Mouse (Mus musculus) brain, embryonic 18.5 days (tissue): ENCODE data around the gene Nos1ap.

Experiments used
- DNase-seq: peaks from one replicate; pipeline ENCODE4 v3.0.0-alpha.2; 2012; ENCODE audit warnings: low read depth, low spot score

Nos1ap gene

DNA sequence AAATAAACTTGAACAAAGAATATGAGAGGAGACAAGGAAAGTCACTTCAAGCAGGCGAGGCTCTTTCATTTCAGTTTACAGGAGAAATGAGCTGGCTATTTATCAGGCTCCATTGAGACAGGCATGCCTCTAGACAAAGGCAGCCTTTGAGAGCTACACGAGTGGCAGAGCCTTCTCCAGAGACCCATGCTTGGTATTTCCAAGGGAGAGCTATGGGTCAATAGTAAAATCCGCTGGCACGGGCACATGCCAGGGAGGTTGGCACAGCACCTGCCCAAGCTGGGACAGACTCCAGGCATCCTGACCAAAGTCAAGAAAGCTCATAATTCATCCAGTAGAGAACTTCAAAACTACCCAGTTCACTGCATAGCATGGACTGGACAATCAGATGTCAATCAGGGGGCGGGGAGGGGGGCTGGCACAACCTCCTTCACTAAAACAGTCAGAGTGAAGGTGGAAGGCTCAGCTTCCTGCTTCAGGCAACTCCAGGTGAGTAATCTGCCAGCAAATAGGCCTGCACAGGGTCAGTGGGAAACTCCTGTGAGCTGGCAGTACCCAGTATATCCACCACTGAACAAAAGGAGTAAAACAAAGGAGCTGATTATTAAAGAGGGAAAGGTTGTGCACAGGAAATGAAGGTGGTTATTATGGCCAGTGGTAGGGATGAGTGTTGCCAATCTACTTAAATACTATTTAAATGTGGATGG is 129.6 kb downstream of the Nos1ap start:
- no peak for DNase-seq

DNA sequence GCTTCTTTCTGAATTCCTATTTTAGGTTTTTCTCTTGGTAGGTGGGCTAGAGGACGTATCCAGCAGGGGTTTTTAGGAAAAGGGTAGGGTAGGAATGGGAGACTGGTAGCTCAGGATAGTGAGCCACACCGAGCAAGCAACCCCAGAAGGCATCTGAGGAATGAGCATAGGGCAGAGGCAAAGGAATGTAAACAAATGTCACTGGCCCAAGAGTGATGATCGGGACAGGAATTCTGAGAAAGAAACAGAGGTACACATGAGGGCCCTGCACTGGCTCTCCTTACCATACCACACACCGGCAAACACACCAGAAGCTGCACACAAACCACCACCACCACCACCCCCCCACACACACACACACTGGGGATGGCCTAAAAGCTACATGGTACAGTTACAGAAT is 132.0 kb downstream of the Nos1ap start:
- DNase-seq, result no peak

DNA sequence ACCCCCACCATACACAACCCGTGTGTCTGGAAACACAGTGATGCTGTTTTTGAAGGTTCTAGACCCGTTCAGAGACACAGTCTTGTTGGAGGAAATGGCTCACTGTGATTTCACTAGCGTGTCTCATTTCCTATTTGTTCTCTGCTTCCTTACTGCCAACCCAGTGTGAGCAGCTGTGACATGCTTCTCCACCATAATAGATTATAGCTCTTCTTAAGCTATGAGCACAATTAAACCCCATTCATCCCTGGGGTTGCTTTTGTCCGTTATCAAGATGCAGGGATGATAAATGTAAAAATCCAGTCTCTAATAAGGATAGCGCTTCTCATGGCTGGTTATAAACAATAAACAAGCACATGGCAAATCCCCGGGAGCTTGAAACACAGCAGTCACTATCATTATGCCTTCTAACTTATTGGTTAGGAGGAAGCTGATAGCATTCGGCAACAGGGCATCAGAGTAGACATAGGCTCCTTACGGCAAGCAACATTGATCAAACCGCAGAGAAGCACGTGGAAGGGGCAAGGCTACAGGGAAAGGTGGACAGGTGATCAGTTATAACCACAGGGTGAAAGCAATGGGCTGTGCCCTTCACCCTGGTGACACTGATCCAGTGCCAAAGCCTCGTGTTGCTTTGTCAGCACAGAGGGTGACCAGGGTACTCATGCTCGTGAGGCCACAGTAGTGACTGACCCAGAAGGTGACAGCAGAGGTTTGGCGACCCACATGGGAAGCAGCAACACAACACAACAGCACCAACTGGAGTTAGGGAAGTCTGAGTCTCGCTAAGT is 133.6 kb downstream of the Nos1ap start:
- no peak for DNase-seq

DNA sequence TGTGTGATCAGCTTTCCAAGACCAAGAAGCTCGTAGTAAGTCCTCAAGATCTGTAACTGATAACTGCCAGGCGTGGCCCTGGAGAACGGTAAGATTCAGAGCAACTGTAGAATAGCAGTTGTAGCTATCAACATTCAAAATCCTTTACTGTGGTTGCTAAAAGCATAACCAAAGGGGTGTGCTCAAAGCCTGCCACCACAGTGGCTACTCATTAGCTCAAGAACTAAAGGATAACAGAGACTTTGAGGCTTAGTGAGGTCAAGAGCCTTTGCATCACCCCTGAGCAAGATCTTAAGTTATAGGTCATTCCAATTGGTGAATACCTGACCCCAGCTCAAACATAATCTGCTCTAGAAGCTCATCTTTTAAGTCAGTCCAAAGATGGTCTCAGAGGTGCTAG is 134.3 kb downstream of the Nos1ap start:
- DNase-seq, result no peak

DNA sequence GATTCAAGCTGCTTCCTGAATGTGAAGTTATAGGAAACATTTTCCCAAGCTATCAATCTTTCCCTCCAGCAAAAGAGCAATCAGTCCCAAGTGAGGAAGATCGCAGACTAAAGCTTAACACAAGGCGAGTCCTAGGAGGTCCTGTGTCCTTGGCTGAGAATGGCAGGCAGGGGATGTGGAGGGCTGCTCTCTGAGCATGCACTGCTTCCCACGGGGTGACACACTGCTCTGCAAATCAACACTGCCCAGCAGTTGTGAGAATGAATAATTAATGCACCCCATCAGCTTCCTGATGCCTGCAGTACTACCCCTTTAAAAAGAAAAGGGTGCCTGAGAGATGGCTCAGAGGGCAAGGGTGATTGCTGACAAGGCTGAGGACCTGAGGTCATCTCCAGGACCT is 136.2 kb downstream of the Nos1ap start:
- no peak for DNase-seq

DNA sequence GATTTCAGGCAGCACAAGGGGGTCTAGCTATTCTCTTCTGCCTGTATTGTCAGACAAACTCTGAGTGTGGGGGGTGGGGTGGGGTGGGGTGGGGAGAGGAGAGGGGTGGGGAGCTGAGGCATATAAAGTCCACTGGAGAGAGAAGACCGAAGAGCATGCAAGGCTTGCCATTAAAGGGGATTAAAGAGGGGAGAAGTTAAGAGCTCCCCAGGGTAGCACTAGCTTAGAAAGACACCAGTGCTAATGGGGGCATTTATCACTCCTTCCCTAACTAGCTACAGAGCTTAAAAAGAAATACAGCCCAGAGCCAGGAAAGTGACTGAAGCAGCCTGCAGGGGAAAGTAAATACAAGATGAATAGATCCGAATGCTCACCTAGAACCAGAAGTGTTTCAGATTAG is 141.4 kb downstream of the Nos1ap start:
- no peak for DNase-seq

DNA sequence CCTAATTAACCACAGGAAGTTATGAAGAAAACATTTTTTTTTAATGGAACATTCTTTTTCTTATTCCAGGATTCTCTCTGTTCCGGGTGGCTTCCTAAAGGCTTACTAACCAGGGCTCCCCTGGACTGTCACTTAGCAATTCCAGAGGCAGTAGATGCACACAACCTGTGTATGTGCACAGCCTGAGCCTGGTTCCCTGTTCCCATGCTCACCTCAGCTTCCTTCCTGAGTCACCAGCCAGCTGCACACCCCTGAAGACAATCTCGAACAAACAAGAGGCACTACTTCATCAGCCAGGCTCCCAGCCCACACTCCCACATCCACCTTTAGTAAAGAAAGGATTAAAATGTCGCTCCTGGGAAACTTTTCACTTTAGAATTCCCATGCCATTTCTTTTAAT is 144.2 kb downstream of the Nos1ap start:
- no peak for DNase-seq

DNA sequence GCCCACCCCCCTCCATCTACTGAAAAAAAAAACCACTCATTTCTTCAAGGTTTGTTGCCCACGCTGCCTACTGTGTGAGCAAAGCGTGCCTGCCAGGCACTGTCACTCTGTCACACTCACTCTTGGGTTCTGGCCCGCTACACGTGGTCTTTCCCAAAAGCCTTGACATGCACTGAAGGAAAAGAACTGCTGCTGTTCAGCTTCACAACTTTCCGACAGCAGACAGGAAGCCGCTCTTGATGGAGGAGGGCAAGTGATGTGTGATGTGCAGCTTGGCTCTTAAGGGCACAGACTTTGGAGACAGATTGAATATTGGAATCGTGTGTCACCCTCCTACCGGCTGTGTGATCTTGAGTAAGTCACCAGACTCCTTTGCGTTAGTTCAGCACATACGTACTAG is 149.3 kb downstream of the Nos1ap start:
- DNase-seq, result no peak

DNA sequence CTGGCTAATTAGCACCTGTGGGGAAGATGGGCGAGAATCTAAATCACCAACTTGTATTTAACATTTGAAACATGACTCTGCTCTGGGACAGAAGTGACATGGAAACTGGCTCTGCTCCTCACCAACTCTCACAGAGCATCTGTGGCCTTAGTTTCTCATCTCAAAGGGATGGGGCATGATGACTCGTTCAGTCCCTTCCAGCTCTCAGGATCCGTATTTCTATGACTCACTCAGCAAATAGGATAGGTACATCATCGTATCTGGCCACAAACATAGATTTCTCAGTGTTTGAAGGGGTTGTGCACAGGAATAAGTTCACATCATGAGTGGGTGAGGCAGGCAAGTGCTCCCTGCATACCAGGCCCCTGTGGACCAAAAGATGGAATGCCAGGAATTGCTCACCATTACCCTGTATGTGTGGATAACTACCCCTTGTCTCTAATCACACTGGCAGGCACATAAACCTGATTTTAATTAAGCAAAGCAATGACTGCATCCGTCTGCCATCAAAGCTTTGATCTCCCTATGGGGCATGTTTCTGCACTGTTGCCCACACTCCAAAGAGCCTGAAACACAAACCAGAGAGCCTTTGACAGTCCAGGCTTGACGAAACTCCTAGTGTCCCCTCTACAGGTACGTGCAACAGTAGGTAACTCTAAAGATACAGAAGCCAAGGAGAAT is 151.1 kb downstream of the Nos1ap start:
- no peak for DNase-seq

DNA sequence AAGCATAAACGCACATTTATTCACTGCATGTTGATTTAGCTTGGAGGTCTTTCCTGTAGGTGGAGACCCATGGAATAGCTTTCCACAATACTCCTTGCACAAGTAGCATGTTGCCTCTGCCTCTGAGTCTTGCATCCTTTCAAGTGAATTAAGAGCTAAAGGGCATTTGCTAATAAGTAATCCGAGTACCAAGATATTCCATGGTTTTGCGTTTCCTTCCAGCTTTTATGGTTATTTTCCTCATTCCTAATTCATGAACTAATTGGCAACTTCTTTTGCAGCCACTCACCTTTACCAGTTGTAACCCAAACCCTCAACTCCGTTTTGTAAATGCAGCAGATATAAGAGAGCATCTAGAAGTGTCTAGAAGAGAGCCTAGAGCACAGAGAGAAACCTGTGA is 155.5 kb downstream of the Nos1ap start:
- DNase-seq, result no peak

DNA sequence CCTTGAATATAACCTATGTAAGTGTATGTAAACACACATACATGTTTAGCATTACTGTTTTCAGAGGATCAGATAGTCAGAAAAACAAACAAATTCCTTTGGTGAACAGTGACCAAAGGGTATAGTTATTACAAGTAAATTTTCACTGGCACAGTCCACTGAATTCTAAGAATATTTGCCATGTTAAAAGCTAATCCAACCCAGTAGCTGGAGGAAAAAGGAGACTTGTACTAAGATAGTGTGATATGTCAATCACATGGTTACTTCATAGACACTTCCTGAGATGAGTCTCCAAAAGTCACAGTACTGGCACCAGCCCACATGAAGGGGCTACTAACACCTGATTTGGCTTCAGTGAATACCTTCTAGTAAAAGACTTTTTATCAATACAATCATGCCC is 156.0 kb downstream of the Nos1ap start:
- DNase-seq, result no peak

DNA sequence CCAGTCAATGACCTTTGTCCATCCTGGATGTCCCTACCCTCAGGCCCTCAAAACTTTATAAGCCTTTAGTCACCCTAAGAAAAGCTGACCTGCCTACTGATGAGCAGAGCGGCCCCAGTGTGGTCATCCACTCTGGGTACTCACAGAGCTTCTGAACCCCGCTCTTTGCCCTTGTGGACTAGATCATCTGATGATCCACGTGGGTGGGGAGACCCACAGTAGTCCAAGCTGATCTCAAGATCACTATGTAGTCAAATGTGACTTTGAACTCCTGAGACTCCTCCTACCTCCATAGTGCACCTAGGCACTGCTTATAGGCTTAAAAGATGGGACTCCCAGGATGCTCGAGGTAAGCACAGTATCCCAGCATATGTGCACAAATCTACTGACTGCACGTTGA is 157.4 kb downstream of the Nos1ap start:
- DNase-seq, result no peak

DNA sequence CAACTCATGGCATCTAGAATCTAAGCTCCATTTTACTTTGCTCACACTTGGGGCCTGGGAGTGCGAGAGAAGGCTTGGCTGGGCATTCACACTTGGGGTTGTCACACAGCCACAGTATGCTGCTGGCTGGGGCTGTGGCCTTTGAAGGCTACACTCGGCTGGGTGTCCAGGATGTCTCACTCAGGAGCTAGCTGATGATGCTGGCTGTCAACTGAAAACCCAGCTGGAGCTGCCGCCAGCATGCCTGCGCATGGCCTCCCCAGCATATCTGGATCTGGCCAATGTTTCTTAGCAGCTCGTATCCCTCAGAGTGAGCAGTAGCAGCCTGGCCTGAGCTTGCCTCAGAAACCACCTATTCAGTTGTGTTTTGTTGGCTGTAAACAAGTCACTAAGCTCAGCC is 158.3 kb downstream of the Nos1ap start:
- DNase-seq, result no peak

DNA sequence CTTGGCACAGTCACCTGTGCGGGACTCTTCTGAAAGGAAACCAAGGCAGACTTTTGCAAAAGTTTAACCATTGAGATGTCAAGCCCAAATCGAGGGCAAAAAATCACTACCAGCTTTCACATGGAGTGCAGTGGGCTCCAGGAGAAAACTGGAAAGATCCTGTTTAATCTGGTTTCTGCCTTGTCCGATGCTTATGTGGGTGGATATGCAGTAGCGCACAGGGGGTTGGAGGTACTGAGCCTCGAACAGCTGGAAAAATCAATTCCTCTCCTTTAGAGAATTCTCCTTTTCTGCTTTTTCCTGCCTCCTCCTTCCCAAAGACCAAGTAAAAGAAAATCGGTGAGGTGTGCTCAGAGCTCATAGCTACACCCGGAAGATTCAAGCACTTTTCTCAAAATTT is 159.0 kb downstream of the Nos1ap start:
- DNase-seq, result no peak

DNA sequence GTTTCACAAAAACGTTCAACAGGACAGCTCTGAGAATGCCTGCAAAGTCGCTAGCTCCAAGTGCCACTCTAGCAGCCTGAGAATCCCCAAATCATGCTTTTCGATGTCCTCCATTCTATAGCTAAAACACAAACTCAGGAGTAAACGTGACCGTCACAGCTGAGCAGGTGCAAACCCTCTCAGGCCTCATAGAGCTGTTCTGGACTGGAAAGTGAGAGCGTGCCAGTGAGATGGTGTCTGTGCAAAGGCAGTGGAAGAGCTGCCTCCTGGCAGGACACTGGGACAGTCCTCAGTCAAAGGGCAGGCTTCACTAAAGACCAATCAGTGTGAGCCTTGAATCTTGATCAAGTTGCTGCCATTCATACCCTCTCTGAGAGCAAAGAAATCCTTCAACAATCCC is 160.0 kb downstream of the Nos1ap start:
- no peak for DNase-seq

DNA sequence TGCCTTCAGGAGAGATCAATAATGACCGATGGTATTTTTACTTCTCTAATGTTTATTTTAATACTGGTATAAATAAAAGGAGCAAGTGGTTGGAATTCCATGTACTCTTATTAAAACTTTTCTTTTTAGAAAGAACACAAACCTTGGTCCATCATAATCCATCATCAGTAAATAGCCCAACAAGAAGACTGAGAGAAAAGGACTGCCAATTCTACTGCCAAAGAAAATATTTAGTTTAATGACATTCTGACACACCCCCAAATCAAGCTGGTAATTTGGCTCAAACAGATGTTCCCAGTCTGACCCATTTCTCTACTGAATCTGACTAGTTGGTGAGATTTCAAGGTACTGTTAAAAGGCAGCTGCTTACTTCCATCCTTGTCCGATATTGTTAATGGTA is 161.5 kb downstream of the Nos1ap start:
- no peak for DNase-seq

DNA sequence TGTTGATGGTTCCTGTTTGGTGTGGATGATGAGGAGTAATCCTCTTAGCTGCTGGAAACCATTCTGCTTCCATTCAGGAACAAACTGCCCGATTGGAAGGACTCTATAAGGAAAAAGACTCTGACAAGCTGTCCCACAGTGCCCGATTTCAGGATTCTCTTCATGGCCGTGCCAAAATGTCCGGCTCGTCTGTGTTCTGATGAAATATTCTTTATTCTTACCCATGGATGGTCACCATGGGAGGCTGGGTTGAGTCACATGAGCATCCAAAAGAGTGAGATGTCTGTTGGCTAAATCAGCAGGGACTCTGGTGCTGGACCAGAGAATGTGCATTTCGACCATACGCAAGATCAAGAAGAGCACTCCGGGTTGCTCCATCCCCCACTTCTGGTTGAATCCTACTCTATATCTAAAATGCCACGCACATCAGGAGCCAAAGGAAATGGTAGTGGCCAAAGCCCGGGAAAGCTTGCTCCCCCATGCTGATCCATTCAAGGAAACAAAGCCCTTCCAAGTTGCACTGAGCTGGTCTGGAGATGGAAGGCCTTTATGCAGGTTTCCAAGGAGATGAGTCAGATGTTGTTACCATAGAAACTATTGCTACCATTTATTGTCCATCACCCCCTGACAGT is 165.3 kb downstream of the Nos1ap start:
- DNase-seq, result peak; percentile 52

DNA sequence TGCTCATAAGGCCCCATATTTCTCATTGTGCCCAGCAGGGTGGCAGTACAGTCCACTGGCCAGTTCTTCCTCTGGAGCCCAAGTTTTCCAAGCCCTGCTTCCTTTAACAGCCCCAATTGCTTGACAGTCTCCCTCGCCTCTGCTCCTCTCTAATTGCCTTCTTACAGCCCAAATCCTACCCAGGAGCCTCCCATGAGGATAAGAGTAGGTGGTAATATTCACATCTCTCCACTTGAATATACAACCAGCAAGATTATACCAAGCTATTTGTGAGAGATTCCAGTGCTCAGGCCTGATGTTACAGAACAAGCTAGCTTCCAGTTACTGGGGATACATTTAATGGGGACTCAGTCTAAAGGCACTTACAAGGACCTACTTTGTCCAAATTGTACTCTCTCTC is 166.6 kb downstream of the Nos1ap start:
- DNase-seq, result no peak

DNA sequence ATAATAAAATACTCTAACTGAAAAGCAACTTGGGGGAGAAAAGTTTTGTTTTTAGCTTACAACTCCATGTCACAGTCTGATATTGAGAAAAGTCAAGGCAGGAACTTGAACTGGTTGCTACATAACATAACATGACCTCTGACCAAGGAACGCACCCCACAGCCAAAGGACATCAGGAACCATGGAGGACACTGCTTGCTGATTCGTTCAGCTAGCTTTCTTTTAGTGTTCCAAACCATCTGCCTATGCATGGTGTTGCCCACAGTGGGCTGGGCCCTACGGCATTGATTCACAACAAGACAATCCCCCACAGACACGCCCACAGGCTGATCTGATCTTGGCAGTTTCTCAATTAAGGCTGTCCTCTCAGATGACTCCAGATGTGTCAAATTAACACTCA is 167.5 kb downstream of the Nos1ap start:
- DNase-seq, result no peak

DNA sequence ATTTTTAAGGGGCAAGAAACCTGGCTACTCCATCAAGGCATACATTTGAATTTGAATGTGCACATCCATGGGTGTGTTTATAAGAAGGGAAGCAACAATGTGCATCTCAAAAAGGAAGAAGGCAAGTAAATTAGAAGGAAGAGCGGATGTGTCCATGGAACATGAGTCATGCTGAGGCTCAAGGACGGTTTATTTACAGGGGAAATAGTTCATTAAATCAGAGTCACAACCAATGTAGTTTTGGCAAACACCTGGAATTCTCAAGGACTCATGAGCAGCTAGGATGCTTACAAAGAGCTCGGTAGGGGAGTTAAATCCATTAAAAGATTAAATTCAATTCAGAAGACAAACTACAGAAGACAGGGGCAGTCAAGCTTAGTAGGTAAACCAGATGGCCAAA is 169.7 kb downstream of the Nos1ap start:
- DNase-seq, result no peak

DNA sequence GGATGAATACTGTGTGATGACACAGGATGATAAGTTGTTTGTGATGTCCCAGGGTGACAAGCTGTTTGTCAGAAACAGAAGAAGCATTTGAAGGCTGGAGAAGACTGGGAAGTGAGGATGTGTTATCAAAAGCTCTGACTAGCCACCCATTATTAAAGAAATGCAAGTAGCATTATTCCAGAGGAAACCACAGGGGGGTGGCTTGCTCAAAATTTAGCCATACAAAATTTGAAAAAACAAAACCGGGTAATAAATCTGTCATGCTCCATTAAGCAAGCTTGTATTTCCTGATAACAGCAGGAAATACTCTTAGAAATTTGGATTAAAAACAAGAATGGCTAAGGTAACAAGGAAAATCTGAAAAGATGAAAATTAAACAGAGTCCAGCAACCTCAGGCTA is 171.5 kb downstream of the Nos1ap start:
- DNase-seq, result no peak

DNA sequence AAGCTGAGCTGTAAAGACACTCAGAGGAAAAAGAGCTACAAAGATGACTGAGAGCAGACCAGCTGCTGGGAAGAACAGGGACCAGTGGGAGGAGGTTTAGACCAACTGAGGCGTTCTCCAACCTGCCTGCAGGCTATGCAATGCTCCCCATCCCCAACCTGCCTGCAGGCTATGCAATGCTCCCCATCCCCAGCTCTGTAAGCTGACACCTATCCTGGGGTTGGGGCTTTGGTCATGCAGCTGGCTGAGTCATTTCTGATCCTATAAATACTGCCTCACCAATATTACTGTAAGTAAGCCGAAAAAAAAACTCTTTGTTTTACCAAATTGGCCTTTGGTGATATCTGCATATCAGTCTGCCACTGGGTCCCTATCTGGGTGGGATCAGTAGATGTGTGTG is 172.7 kb downstream of the Nos1ap start:
- no peak for DNase-seq
